Mouse (Mus musculus): Measurements from ENCODE around the gene Vax2. TPM values are rescaled to one million over a fixed set of nuclear protein-coding genes. Genes with fewer than 3 reads are reported as not detected.
A peak's percentile ranks its signal among the peaks of the same experiment; 100 is the strongest.

The Vax2 gene
- total RNA-seq, 1 experiment, result 2.1 TPM

DNA sequence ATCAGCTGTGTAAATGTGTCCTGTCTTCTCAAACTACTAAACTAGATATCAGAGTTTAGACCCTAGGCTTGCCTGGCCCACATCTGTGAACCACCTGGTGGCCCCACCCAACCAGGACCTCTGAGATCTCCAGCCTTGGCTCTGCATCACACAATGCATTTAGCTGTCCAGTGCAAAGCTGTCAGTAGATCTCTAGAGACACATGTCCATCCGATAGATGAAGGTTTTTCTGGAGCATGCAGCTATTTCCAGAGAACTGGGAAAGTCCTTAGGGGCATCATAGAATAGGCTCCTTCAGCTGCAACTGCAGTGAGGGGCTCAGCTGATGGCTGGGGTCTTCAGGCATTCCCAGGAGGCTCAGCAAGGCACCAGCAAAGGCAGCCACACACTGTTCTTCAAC lies 6.8 kb upstream of the Vax2 start:
- H3K4me1 ChIP-seq (ENCODE audit: control insufficient read depth in 2 of 2, insufficient read depth in 2 of 2, low read length in 2 of 2, poor library complexity in 1 of 2), result peaks cover 0 to 2% of the 10 kb centered on the region in 2 experiments; a peak in 1 of 4 replicates
- TF ChIP-seq ZNF384 (IDR thresholded peaks at IDR 0.05; ENCODE audit: low read depth, low read length), result no peak
- no peak for TF ChIP-seq MAFK (IDR thresholded peaks at IDR 0.05; ENCODE audit: insufficient read depth, low read depth, low read length)
- no peak for TF ChIP-seq ZC3H11A (IDR thresholded peaks at IDR 0.05; ENCODE audit: borderline replicate concordance, low read depth, low read length)
- no peak for TF ChIP-seq HCFC1 (IDR thresholded peaks at IDR 0.05; ENCODE audit: borderline replicate concordance, insufficient read depth, low read length)
- no peak for TF ChIP-seq CHD2 (IDR thresholded peaks at IDR 0.05; ENCODE audit: low read depth, low read length)
- no peaks in the 10 kb centered on the region for H3K9me3 ChIP-seq (ENCODE audit: control insufficient read depth, insufficient read depth, low read depth, low read length)
- no peaks in the 10 kb centered on the region for H3K36me3 ChIP-seq (ENCODE audit: control insufficient read depth, insufficient read depth, low read length, poor library complexity, severe bottlenecking)
- in situ Hi-C loops (cut with MboI; ENCODE audit: low sequenced_read_pairs in 2 of 2, unreplicated experiment in 2 of 2), result loop anchor here (25.0 kb wide), 2 partner anchors 642 to 1483 kb away; partner anchors contain the start of genes Emx1 (in 2 of the 2), Aup1 (in 1 of the 2), Dqx1 (in 1 of the 2) and Htra2 (in 1 of the 2)
- no peak overlapping the region for H3K9ac ChIP-seq (ENCODE audit: insufficient read depth, low read depth, low read length, poor library complexity, severe bottlenecking)
- H3K27ac ChIP-seq (ENCODE audit: insufficient read depth, low read depth, low read length, poor library complexity, severe bottlenecking), result no peak overlapping the region
- no peak for DNase-seq (ENCODE audit: low read depth, low spot score)
- no peak overlapping the region for H3K4me3 ChIP-seq (ENCODE audit: insufficient read depth in 1 of 2, low read depth in 1 of 2, low read length in 2 of 2, poor library complexity in 1 of 2, severe bottlenecking in 1 of 2)

GRCm38 (mm10) chr6:83704701-83705100 lies 6.4 kb upstream of the Vax2 start:
- in situ Hi-C loops (cut with MboI; ENCODE audit: low sequenced_read_pairs in 2 of 2, unreplicated experiment in 2 of 2), result loop anchor here (25.0 kb wide), 2 partner anchors 642 to 1483 kb away; partner anchors contain the start of genes Emx1 (in 2 of the 2), Aup1 (in 1 of the 2), Dqx1 (in 1 of the 2) and Htra2 (in 1 of the 2)
- Histone ChIP-seq H3K9ac (ENCODE audit: insufficient read depth, low read depth, low read length, poor library complexity, severe bottlenecking) (no peak overlapping the region), H3K9me3 (ENCODE audit: control insufficient read depth, insufficient read depth, low read depth, low read length) (no peaks in the 10 kb centered on the region), H3K4me1 (ENCODE audit: control insufficient read depth in 2 of 2, insufficient read depth in 2 of 2, low read length in 2 of 2, poor library complexity in 1 of 2) (peaks cover 0 to 2% of the 10 kb centered on the region in 2 experiments; a peak in 1 of 4 replicates), H3K27ac (ENCODE audit: insufficient read depth, low read depth, low read length, poor library complexity, severe bottlenecking) (no peak overlapping the region), H3K36me3 (ENCODE audit: control insufficient read depth, insufficient read depth, low read length, poor library complexity, severe bottlenecking) (no peaks in the 10 kb centered on the region), H3K4me3 (ENCODE audit: insufficient read depth in 1 of 2, low read depth in 1 of 2, low read length in 2 of 2, poor library complexity in 1 of 2, severe bottlenecking in 1 of 2) (no peak overlapping the region)
- TF ChIP-seq ZNF384 (IDR thresholded peaks at IDR 0.05; ENCODE audit: low read depth, low read length), result no peak
- no peak for TF ChIP-seq MAFK (IDR thresholded peaks at IDR 0.05; ENCODE audit: insufficient read depth, low read depth, low read length)
- no peak for DNase-seq (ENCODE audit: low read depth, low spot score)

DNA sequence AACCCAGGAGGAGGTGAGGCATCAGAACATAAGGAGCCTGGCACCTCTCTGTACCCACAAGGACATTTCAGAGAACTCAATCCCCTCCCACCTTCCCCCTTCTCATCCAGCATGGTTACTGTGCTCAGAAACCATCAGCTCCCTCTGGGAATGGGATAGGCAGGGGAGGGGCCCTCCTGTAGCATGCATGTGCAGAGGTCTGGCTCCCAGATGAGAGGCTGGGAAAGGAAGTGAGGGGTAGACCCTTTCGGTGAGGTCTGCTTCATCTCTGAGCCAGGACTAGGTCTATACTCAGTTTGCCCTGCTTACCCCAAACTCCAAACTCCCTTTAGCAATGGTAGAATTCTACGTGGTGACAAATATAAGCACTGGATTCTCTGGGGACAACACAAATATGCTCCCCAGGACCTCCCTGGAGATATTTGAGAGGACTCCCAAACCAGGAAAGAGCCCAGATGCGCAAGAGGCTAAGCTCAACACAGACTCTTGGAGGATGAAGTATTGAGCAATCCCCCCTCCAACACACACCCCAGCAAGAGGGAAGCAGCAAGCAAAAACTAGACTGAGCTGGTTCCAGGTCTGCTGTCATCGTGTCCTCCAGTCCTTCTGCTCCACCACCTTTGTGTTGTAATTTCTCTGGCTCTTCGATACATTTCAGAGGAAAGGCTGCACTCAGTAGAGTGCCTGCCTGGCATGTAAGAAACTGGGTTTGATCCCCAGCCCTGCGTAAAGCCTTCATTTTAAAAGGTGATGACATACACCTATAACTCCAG lies 3.1 kb upstream of the Vax2 start:
- in situ Hi-C loops (cut with MboI; ENCODE audit: low sequenced_read_pairs in 2 of 2, unreplicated experiment in 2 of 2), result loop anchor here (25.0 kb wide), 2 partner anchors 646 to 1479 kb away; partner anchors contain the start of genes Emx1 (in 2 of the 2), Aup1 (in 1 of the 2), Dqx1 (in 1 of the 2) and Htra2 (in 1 of the 2)
- no peaks in the 10 kb centered on the region for H3K36me3 ChIP-seq (ENCODE audit: control insufficient read depth, insufficient read depth, low read length, poor library complexity, severe bottlenecking)
- no peak for DNase-seq (ENCODE audit: low read depth, low spot score)
- H3K9ac ChIP-seq (ENCODE audit: insufficient read depth, low read depth, low read length, poor library complexity, severe bottlenecking), result no peak overlapping the region
- no peak overlapping the region for H3K27ac ChIP-seq (ENCODE audit: insufficient read depth, low read depth, low read length, poor library complexity, severe bottlenecking)
- no peaks in the 10 kb centered on the region for H3K9me3 ChIP-seq (ENCODE audit: control insufficient read depth, insufficient read depth, low read depth, low read length)
- peaks cover 0 to 4% of the 10 kb centered on the region in 2 experiments; a peak in 1 of 4 replicates for H3K4me1 ChIP-seq (ENCODE audit: control insufficient read depth in 2 of 2, insufficient read depth in 2 of 2, low read length in 2 of 2, poor library complexity in 1 of 2)
- TF ChIP-seq HCFC1 (IDR thresholded peaks at IDR 0.05; ENCODE audit: borderline replicate concordance, insufficient read depth, low read length) (no peak), MAFK (IDR thresholded peaks at IDR 0.05; ENCODE audit: insufficient read depth, low read depth, low read length) (no peak)
- H3K4me3 ChIP-seq (ENCODE audit: insufficient read depth in 1 of 2, low read depth in 1 of 2, low read length in 2 of 2, poor library complexity in 1 of 2, severe bottlenecking in 1 of 2), result no peak overlapping the region

- no peak for TF ChIP-seq MAFK (IDR thresholded peaks at IDR 0.05; ENCODE audit: insufficient read depth, low read depth, low read length)
- TF ChIP-seq CHD2 (IDR thresholded peaks at IDR 0.05; ENCODE audit: low read depth, low read length), result no peak
- TF ChIP-seq ZC3H11A (IDR thresholded peaks at IDR 0.05; ENCODE audit: borderline replicate concordance, low read depth, low read length), result no peak
- H3K4me3 ChIP-seq (ENCODE audit: insufficient read depth in 1 of 2, low read depth in 1 of 2, low read length in 2 of 2, poor library complexity in 1 of 2, severe bottlenecking in 1 of 2), result peak overlapping the region; percentile 43 to 49
- no peaks in the 10 kb centered on the region for H3K36me3 ChIP-seq (ENCODE audit: control insufficient read depth, insufficient read depth, low read length, poor library complexity, severe bottlenecking)
- H3K4me1 ChIP-seq (ENCODE audit: control insufficient read depth in 2 of 2, insufficient read depth in 2 of 2, low read length in 2 of 2, poor library complexity in 1 of 2), result peaks cover 0 to 2% of the 10 kb centered on the region in 2 experiments; a peak in 1 of 4 replicates
- no peaks in the 10 kb centered on the region for H3K9me3 ChIP-seq (ENCODE audit: control insufficient read depth, insufficient read depth, low read depth, low read length)
- in situ Hi-C loops (cut with MboI; ENCODE audit: low sequenced_read_pairs in 2 of 2, unreplicated experiment in 2 of 2), result loop anchor here (5.0 to 25.0 kb wide), 5 partner anchors 638 to 1477 kb away; partner anchors contain the start of genes Emx1 (in 2 of the 2), Tlx2 (in 2 of the 2), Aup1 (in 1 of the 2) and Dqx1 (in 1 of the 2)
- H3K27ac ChIP-seq (ENCODE audit: insufficient read depth, low read depth, low read length, poor library complexity, severe bottlenecking), result no peak overlapping the region
- no peak for DNase-seq (ENCODE audit: low read depth, low spot score)
- no peak overlapping the region for H3K9ac ChIP-seq (ENCODE audit: insufficient read depth, low read depth, low read length, poor library complexity, severe bottlenecking)
These were observed 550 bp upstream of the Vax2 start for GRCm38 (mm10) chr6:83710361-83711066.

Measured in ES-E14 (cell line).